Mouse (Mus musculus) layer of hippocampus, postnatal 10 days (tissue): ENCODE measurements at regions not wholly inside any gene's neighbourhood (a gene's known extent, or its start where the extent isn't known, plus 50 kb on each side); places are given as distances from the start of the nearest gene placed in this dataset.

Experiments used
- DNase-seq, 2 experiments: peaks; one replicate each; pipeline ENCODE4 v3.0.0; 2021; ENCODE audit warnings: low spot score in 2 of 2

DNA sequence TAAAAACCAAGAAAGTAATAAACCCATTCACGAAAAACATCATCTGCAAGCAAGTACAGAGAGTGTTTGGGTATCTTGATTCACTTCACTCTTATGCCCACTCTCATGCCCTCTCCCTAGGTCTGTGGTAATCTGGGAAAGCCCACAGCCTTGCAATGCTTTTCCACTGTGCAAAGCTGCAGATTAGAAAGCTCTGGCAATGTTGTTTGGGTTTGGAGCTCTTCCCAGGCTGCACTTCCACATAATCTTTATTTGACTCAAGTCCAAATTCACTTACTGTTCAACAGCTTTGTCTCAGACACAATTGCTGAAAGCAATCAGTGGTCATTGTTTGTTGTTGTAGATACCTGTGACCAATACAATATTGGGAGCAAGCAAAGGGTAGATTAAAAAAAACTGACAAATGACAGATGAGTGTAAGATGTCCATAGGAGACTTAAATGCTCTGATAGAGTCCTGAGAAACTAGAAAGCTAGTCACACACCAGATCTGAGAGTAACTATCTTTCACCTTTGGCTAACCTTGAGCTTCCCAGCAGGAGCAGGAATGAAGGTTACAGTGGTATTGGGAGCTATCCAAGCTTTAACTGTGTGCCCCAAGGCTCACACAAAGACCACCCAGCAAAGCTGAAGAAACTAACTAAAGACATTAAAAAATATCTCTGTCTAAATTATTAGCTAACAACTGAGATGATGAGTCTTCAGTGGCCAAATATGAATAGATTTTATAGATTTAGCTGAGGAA lies 325.7 kb upstream of the Klf12 start:
- DNase-seq = peak; percentile 5 to 21

DNA sequence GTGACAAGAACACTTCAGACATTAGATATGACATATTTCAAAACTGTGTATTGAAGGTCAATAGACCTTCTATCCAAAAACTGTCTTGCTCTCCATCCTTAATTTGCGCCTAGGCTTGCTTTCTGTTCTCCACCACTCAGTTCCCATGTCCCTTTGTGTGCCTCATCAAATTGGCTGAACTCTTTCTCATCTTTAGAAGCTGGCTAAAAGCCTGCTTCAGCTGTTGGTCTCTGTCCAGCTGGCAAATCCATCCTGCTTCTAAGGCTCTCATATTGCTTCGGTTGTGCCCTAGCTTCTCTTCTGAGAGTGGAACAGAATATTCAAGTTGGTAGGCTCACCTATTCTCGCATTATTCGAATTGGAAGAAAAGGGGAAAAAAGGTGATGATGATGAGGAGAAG lies 322.6 kb upstream of the Klf12 start:
- peak; percentile 17 to 32 for DNase-seq

DNA sequence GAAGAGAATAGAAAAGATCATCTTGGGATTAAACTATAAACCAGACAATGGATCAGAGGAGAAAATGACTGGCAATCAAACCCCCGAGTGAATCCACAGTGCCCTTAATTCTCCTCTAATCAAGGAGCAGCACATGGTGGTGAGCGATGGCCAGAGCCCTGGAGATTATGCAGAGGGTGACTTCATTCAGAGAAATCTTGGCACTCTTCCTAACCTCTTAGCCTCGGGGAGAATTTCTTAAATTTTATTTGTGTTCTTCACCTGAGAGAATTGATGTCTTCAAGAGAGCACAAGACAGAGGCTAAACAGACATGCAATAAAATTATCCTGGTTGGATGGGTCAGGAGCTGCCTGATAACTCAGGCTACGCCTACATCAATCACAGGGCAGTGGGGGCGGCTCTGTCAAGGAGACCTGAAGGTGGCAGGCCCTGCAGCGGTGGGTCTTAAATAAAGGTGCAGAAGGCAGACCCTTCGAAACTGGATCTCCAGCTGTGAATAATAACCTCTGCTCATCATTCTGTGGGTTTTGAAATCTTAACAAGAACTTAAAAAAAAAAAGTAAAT lies 316.5 kb upstream of the Klf12 start:
- DNase-seq = no peak

DNA sequence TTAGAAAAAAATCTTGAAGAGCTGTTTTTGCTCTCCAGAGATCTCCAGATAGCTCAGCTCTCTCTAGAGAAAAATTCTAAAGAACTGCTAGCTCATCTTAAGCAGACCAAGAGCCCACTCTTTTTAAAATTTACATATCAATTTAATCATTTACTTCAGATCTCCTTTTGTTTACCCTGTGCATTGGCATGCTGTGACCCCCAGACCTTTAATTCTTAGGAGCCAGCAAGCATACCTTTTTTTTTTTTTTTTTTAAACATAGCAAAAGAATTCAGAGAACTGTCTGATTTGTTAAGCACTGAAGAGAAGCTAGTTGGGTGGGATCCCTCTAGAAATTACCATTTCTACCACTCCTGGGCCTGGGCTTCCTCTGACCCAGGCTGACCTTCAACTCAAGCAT lies 285.5 kb upstream of the Klf12 start:
- no peak for DNase-seq

DNA sequence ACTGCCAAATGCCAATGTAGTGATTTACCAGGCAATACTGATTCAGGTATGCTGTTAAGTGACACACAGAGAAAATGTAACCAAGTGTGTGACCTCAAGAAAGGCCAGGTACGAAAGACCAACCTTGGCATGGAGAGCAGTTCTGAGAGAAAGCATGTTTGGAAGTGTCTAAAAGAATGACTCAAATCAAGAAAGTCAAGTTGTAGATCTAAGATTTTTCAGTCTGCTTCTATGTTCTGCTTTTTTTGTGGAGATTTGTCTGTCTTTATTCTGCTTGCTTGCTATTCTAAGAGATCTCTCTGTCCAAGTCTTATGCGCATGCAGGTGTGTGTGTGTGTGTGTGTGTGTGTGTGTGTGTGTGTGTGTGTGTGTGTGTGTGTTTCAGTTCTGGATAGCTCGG lies 277.4 kb upstream of the Klf12 start:
- DNase-seq = no peak

DNA sequence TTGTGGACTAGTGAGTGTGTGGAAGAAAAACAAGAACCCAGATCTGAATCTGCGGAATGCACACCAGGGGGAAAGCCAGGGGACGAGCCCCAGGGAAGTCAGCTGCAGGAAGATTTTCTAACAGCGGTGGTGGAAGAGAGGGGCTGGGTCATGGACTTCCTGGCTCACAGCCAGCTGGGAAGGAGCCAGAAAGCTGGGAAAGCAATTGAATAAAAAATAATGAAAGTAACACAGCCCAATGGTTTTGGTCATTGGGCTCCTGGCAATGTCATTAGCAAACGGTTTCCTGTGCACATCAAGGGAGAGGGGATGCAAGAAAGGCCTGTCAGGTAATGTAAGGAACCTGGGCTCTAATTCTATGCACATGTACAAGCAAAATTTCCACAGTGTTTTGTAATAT lies 273.9 kb upstream of the Klf12 start:
- peak; percentile 32 to 52 for DNase-seq

DNA sequence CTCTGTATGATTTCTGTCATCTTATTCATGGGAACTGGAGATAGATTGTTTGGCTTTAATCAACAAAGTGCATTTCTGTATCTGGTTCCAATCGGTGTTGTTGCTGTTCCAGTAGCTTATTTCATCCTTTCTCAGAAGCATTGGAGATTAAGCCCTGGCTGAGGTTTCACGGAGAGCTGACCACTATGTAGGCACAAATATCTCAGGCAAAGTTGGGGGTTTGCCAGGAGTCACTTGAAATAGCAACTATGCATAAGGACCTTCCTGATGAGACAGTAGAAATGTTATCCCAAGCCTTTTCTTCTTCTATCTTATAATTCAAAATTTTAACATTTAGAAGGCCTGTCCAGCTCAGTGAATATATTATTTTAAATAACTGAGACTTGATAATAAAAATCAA lies 268.0 kb upstream of the Klf12 start:
- no peak for DNase-seq

DNA sequence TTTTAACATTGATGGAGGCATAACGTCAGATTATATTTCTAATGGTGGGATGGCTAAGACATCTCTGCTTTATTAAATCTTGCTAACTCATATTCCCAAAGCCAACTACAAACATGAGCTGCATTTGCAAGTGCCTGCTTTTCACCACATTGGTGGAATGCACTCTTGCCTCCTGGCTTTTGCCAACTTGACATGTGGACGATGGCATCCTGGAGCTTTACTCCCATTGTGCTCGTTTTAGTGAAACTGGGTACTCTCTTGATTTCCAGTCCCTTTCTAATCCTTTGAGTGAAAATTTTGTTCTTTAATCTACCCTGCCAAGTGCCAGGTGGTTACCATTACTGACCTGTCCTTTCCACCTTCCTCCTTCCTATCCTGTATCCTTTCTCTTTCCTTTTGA lies 265.8 kb upstream of the Klf12 start:
- DNase-seq = no peak

DNA sequence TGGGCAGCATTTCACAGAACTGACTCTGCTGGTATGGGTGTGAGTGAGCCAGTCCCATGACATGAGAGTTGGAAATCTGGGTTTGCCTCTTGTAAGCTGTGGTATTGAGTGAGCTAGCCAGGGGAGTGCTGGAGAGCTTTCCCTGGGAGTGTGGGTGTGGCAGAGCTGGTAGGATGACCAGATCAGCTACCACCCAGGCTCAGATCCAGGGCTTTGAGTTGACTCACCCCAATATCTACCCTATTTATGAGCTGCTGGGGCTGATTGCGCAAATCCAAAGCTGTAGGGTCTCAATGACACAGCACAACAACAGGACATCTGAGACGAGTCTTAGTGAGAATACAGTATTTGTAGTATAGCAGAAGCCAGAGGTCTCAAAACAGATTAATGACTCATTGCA lies 245.7 kb upstream of the Klf12 start:
- no peak for DNase-seq

DNA sequence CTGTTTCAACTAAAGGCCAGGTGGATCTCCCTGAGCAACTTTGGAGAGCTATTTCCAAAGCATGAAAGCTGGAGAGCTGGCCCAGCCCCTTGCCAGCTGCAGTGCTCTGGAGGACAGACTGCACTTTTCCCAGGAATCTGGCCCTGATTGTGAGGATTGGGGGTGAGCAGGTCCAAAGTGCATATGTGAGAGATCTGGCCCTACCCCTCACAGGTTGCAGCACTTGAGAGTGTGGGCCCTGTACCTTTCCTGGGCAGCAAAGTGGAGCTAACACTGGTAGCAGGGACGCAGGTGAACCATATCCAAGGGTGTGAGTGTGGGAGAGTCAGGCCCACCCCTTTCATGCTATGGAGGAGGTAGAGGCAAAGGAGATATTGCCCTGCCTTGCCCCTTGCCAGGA lies 245.3 kb upstream of the Klf12 start:
- DNase-seq = no peak

DNA sequence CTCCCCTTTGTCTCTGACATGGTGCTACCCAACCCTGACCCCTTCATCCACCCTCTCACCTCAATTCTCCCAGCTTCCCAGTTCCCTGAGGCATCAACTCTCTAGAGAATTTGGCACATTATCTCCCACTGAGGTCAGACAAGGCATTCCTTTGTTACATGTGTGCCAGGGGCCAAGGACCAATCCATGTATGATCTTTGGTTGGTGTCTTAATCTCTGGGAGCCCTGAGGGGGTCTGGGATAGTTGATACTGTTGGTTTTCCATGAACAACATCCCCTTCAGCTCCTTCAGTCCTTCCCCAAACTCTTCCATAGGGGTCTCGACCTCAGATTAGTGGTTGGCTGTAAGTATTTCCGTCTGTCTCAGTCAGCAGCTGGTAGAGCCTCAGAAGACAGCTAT lies 224.9 kb upstream of the Klf12 start:
- no peak for DNase-seq

DNA sequence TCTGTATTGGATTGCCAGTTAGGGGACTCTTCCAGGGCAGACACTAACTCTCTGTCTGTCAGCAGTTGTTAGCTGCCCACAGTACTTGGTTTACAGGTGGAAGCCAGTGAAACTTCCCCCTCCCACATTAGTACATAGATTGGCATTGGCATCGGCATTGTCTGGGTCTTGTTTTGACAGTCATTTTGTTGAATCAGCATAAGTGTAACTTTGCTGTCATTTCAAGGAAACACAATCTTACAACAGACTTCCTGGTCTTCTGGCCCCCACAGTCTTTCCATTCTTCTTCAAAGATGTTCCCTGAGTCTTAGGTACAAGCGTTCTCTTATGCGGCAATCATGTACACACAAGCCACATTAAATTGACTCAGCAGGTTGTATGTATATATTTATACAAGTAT lies 223.6 kb upstream of the Klf12 start:
- DNase-seq = no peak

DNA sequence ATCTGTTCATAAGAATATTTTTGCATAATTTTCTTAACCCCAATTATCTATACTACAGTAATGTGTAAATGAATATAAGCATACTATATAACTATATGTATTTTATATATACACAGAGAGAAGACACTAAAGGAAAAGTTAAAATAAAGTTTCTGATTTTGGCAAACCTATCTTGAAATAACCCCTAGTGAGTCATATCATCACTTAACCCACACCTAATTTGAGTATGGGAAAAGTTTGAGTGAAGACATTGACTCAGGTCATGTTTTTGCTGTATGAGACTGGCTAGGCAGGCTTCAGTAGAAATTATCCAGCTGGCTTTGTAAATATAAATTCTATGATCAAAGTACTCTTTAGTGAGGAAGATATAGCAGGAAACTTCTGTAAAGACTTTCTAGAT lies 223.1 kb upstream of the Klf12 start:
- no peak for DNase-seq

DNA sequence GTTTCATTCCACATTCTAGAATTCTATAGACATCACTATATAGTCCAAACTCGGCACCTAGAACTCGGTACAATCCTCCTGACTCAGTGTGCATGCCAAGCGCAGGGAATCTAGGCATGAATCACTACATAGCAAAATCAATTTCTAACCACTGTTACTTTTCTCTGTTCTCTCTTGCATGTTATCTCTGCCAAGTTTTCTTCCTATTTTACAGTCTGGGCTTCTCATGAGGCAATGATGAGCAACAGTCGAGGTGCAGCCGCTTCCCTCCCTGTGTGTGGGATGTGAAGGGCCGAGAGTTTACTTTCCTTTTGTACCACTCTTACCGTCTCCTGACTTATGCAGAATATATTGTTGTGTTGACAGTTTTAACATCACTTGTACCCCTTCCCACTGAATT lies 204.4 kb upstream of the Klf12 start:
- DNase-seq = no peak

DNA sequence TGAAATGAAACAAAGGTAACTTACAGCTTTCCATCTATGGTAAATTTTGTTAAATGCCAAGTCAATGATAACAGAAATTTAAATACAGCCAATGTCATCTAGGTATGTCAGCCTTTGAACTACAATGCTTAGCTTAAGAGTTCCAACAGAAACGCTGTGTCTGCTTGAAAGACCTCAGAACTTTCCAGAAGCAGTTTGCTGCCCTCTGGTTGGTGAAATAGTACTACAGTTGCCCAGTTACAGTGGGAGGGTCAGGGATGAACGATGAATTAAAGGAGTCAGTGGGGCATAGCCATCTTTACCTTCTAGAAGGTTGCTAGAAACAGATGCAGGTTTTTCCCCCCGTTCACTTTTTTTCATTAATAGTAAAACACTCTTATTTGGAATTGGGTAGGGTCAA lies 201.0 kb upstream of the Klf12 start:
- peak in 1 of 2 experiments; percentile 32 for DNase-seq

DNA sequence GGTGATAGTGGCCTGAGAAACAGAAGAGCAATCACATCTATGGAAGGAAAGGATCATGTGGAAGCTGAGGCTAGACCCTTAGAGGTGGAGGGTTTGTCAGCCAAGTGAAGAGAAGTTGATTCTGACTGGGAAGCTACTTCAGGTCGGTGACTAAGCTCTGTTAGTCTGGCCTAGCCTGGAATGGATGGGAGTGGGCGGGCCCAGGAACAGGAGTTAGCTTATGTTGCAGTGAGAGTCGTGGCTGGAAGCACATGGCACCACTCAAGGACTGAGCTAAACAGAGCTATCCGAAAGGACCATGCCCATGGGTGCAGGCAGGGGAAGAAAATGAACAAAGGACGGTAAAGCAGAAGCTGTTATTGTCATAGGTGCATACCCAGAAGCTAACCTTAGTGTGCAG lies 199.6 kb upstream of the Klf12 start:
- no peak for DNase-seq

DNA sequence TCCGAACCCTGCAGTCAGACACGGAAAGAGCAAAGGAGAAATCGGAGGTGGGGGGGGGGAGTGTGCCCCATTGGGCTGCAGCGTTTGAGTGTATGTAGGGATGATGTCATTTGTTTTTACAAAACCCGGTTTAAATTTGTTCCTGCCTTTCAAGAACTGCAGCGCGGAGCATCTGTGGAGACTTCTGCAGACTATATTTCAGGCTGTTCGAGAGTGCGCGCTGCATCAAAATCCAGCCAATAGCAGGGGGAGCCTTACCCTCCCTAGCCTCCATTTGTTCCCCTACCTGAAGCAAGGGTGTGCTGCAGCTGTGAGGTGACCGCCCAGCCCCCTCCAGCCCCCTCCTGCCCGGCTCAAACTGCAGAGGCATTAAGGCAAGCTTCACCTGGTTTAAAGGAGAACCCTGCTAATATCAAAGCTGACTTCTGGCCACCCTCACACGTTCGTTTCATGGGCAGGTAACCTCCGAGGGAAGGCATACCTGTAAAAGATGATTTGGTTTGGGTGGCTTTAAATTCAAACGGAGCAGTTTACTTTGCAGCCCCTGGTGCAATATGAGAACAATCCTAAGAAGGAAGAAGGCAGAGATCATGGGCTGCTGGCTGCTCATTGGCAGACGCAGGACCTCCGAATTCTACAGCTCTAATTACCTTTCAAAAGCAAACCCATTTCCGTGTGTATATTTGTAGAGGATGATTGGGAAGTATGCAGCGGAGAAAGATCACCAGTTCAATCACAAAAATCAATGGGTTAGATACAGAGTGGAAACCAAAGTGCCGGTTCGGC lies 193.3 kb upstream of the Klf12 start:
- no peak for DNase-seq

DNA sequence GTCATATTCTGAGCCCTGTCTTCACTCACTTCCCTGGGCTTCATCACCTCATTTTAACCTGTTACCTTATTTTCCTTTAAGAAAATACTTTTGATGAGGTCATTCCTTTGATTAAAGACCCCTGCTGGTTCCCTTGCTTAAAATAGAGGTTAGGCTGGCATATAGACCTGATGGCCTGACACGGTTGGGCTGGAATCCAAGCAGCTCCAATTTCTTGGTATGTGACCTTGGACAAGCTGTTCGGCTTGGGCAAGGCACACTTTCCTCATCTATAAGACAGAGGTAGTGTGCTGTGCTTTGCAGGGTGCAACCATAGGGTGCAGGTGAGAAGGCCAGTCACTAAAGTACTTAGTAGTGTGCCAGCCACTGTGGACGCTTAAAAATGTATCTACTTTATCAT lies 183.8 kb upstream of the Klf12 start:
- no peak for DNase-seq

DNA sequence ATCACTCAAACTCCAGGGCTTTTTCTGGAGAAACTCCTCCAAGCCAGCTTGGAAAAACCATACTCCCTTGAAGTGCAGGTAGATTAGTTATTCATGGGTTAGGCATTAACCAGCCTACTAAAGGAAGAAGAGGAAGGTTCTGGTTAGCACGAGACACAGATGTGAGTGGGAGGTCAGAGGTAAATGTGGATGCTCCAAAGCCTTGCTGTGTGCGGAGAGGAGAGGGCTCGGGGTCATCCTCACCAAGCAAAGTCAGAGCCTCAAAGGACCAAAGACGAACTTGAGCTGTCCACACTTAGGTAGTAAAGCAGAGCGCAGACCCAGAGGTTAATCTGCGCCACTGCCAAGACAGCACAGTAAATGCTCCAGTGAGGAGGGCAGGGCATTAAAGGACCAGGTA lies 177.8 kb upstream of the Klf12 start:
- DNase-seq = no peak

DNA sequence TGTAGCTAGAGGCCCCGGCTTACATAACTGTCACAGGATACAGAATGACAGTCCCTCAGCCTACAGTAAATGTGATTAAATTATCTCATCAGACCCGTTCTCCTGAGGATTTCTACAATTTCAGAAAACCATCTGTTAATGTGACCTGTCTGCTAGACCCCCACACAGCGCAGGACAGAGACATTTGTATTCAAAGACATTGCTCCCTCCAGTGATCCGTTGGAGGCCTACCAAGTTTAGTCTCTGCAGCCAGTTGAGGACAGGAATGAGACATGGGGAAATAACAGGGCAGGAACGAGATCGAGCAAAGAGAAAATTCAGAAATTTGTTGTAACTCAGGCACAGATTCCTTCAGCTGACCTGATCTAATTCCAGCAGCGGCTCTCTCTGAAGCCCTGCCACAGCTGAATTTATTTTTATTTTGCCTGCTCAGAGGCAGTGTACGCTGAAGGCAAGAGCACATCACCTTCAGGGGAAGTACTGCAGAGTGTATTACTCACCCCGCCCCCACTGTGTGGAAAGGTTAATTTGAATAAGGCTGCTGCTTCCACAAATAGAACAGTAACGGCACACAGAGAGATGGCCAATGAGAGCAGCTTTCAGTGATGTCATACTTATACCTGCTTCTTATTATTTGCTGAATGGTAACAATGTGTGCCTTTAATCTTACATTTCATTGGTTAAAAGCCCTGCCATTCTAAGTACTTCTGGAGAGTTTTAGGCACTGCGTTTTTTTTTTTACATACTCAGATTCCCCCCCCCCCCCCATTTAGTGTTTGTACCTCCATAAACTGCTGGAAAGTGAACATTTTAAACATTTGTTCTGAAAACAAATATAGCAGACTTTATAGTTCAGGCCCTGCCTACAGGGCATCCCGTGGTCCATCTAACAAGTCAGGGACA lies 176.9 kb upstream of the Klf12 start:
- peak; percentile 65 to 78 for DNase-seq

DNA sequence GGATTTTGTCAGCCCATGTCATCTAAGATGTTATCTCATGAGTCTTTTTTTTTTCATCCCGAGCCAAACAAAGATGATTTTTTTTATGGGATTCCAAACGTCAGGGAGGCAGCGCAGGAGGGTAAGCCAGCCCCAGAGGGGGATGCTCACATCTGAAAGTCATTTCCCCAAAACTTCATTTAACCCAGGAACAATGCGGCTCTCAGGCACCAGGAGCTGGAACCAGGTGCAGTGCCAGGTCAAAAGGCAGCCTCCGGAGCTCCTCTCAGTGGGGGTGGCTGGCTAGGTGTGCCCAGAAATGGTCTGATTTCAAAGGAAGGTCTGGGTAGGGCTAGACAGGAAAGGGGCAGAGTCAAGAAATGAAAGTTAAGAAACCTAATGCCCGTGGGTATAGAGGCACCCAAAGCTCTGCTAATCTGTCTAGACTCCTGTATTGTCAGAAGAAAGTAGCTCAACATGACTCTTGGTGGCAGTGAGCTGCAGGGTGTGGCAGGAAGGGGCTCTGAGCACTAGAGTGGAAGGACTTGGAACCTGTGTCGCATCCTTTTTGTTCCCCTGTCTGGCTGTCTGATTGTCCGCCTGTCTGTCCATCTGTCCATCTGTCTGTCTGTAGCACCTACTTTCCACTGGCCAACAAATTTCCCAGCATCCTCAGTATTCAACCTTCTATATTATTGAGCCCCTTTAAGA lies 175.3 kb upstream of the Klf12 start:
- DNase-seq = peak; percentile 26 to 28
